Comparison of ENCODE assay signal across 8 mouse cellular contexts in genomic region chr11:94548888-94549690, GRCm38 (mm10). TPM values are rescaled to one million over a fixed set of nuclear protein-coding genes. Genes with fewer than 3 reads are reported as not detected.
A peak's percentile ranks its signal among the peaks of the same experiment; 100 is the strongest.
DNase-seq lines count a peak whose midpoint lies in the region; ATAC-seq lines count a peak whose summit lies in the region.

Rsad1 (minus strand) TSS chr11:94549255.

- H3K27ac ChIP-seq in intestine, embryonic 14.5 days (ENCODE audit: low read depth), result peak within 1 kb of the TSS; percentile 66

- 4% methylated on average over 43 of the region's 49 CpGs for WGBS in intestine, embryonic 14.5 days

- H3K4me2 ChIP-seq in intestine, embryonic 14.5 days (ENCODE audit: low read length), result peak within 1 kb of the TSS; percentile 80

- intact Hi-C loops in gastrocnemius, postnatal 14 days (cut with DNase I; ENCODE audit: low total_unique reads), result loop anchor here (5.0 kb wide), 1 partner anchor 207 kb away; no protein-coding TSS in a partner anchor
- intact Hi-C loops in left cerebral cortex, postnatal 14 days (cut with DNase I), result loop anchor here (5.0 kb wide), 2 partner anchors 127 to 212 kb away; no protein-coding TSS in a partner anchor

- H3K36me3 ChIP-seq in intestine, embryonic 14.5 days (ENCODE audit: control insufficient read depth, insufficient read depth, low read length), result no peaks in the 10 kb centered on the region

- peak within 1 kb of the TSS; percentile 61 for H3K9ac ChIP-seq in intestine, embryonic 14.5 days (ENCODE audit: low read length)

- no peaks in the 10 kb centered on the region for H3K27me3 ChIP-seq in intestine, embryonic 14.5 days (replicated peaks; ENCODE audit: control insufficient read depth, insufficient read depth, low read length)

- peak within 1 kb of the TSS; percentile 57 for H3K4me3 ChIP-seq in intestine, embryonic 14.5 days (ENCODE audit: low read depth, low read length)

- ATAC-seq in intestine, embryonic 14.5 days (replicated peaks; ENCODE audit: low FRiP score, low TSS enrichment, low read depth), result peak; percentile 77

- no peaks in the 10 kb centered on the region for H3K9me3 ChIP-seq in intestine, embryonic 14.5 days (ENCODE audit: control insufficient read depth, low read length)

- H3K4me1 ChIP-seq in intestine, embryonic 14.5 days (replicated peaks; ENCODE audit: control insufficient read depth, insufficient read depth, low read length), result no peaks in the 10 kb centered on the region

- DNase-seq in adipocyte (ENCODE audit: low spot score), result peak; percentile 98
- peak; percentile 97 for DNase-seq in embryo, embryonic 10 days (ENCODE audit: low spot score)
- DNase-seq in gastrocnemius, postnatal 14 days, result peak; percentile 93
- DNase-seq in intestine, embryonic 14.5 days (ENCODE audit: low spot score), result peak; percentile 98
- peak; percentile 96 to 97 for DNase-seq in left cerebral cortex, postnatal 14 days (ENCODE audit: low spot score in 2 of 2)
- peak; percentile 94 for DNase-seq in mesoderm, embryonic 11.5 days (ENCODE audit: low read depth, low spot score)
- DNase-seq in right cerebral cortex, postnatal 36 days (ENCODE audit: low spot score in 2 of 2), result peak; percentile 91 to 94
- peak; percentile 86 for DNase-seq in yolk sac, embryonic 10.5 days (ENCODE audit: low spot score)

RNA-seq across cellular contexts. Expression of gene Rsad1, which starts in this region (rescaled TPM):
- 1 to 10 TPM; 2.2 to 2.6 TPM for total RNA-seq in gastrocnemius, postnatal 14 days (2021)
- 2.9 and 3.8 TPM in 2 replicates for polyA plus RNA-seq in intestine, embryonic 14.5 days (2014; fragmentation: Nextera tagmentation; extraction: Ambion mirVana)
- total RNA-seq in left cerebral cortex, postnatal 14 days (2021), result 10 to 100 TPM; 16.1 to 16.8 TPM

Comparison
In these comparisons a context has a peak if more than half of its experiments do, and no peak if none do; other contexts are left out.
1. Peak in every context shown above with its lines: DNase-seq, ATAC-seq, H3K4me3 ChIP-seq and H3K27ac ChIP-seq.
2. RNA of gene Rsad1 (total RNA-seq): 16.1 to 16.8 TPM in left cerebral cortex, postnatal 14 days; 2.2 to 2.6 TPM in gastrocnemius, postnatal 14 days; every median in the first group is over 4 times any median in the second.